Comparison of ENCODE assay signal across 8 mouse cellular contexts in the genomic region with DNA sequence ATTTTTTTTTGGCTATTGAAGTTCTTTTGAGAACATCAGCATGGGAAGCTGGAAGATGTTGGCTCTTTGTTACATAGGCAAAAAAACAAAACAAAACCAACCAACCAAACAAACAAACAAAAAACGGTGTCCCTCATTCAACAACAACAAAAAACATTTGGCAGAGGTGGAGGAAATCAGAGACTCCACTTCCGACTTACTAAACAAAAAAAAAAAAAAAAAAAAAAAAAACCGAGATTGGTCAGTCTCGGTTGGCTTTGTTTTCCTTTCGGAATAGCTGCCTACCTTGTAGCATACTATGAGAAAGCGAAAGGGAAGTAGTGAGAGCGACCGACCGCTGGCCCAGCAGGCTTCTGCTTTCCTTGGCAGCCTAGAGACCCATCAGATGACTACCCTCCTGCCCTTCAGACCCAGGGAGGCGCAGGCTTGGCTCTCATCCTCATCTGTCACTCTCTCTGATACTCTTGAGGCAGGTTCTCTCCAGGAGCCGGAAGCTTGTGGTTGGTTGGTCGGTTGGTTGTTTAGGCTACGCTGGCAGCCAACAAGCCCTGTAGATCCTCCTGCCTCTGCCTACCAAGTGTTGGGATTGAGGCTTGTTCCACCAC. TPM values are rescaled to one million over a fixed set of nuclear protein-coding genes. Genes with fewer than 3 reads are reported as not detected.
A peak's percentile ranks its signal among the peaks of the same experiment; 100 is the strongest.
DNase-seq lines count a peak whose midpoint lies in the region; ATAC-seq lines count a peak whose summit lies in the region.

No protein-coding gene starts in this region.

- ATAC-seq in embryonic facial prominence, embryonic 14.5 days (ENCODE audit: low read depth): no peak
- no peak for ATAC-seq in hindbrain, embryonic 14.5 days (ENCODE audit: low FRiP score)
- ATAC-seq in liver, embryonic 12.5 days: no peak
- no peak for ATAC-seq in neural tube, embryonic 13.5 days (ENCODE audit: low read depth)
- no peak for ATAC-seq in frontal cortex, adult (ENCODE audit: low TSS enrichment)

- no peak overlapping the region for H3K27ac ChIP-seq in embryonic facial prominence, embryonic 14.5 days (replicated peaks; ENCODE audit: low read depth, low read length)
- H3K27ac ChIP-seq in hindbrain, embryonic 14.5 days: no peak overlapping the region; the same call in 1 of the 2 replicates
- peak overlapping the region; percentile 89 for H3K27ac ChIP-seq in liver, embryonic 12.5 days
- H3K27ac ChIP-seq in neural tube, embryonic 13.5 days (replicated peaks): no peak overlapping the region

- peak overlapping the region; percentile 80 for H3K4me2 ChIP-seq in embryonic facial prominence, embryonic 14.5 days (ENCODE audit: low read depth, low read length)
- H3K4me2 ChIP-seq in hindbrain, embryonic 14.5 days (replicated peaks): peak overlapping the region; percentile 69
- H3K4me2 ChIP-seq in liver, embryonic 12.5 days: peak overlapping the region; percentile 99
- peak overlapping the region; percentile 66 for H3K4me2 ChIP-seq in neural tube, embryonic 13.5 days

- H3K9me3 ChIP-seq in embryonic facial prominence, embryonic 14.5 days (ENCODE audit: control insufficient read depth, low read length): no peaks in the 10 kb centered on the region
- H3K9me3 ChIP-seq in hindbrain, embryonic 14.5 days (ENCODE audit: control insufficient read depth, low read length): no peaks in the 10 kb centered on the region
- no peaks in the 10 kb centered on the region for H3K9me3 ChIP-seq in liver, embryonic 12.5 days (replicated peaks)
- H3K9me3 ChIP-seq in neural tube, embryonic 13.5 days: no peaks in the 10 kb centered on the region

- peak; percentile 49 to 50 for DNase-seq in spleen, adult 18-20 months
- DNase-seq in spleen, postnatal 14 days (ENCODE audit: low spot score in 2 of 2): no peak
- no peak for DNase-seq in embryonic facial prominence, embryonic 14.5 days (ENCODE audit: low spot score)
- DNase-seq in hindbrain, embryonic 14.5 days (ENCODE audit: low spot score): no peak
- no peak for DNase-seq in gastrocnemius, postnatal 14 days

- intact Hi-C loops in gastrocnemius, postnatal 14 days (cut with DNase I; ENCODE audit: low total_unique reads): no loop called here

- H3K9ac ChIP-seq in embryonic facial prominence, embryonic 14.5 days (ENCODE audit: low read depth, low read length): peak overlapping the region; percentile 79
- peak overlapping the region; percentile 89 for H3K9ac ChIP-seq in hindbrain, embryonic 14.5 days
- peak overlapping the region; percentile 88 for H3K9ac ChIP-seq in liver, embryonic 12.5 days
- H3K9ac ChIP-seq in neural tube, embryonic 13.5 days: peak overlapping the region; percentile 89

- peaks cover 18% of the 10 kb centered on the region for H3K4me1 ChIP-seq in embryonic facial prominence, embryonic 14.5 days (ENCODE audit: control insufficient read depth, insufficient read depth, low read length)
- peaks cover 30% of the 10 kb centered on the region for H3K4me1 ChIP-seq in hindbrain, embryonic 14.5 days (replicated peaks; ENCODE audit: control insufficient read depth, insufficient read depth, low read length)
- peaks cover 86% of the 10 kb centered on the region for H3K4me1 ChIP-seq in liver, embryonic 12.5 days
- peaks cover 43% of the 10 kb centered on the region for H3K4me1 ChIP-seq in neural tube, embryonic 13.5 days (replicated peaks)

- H3K27me3 ChIP-seq in embryonic facial prominence, embryonic 14.5 days (replicated peaks; ENCODE audit: control insufficient read depth, insufficient read depth, low read length): peaks cover 15% of the 10 kb centered on the region
- H3K27me3 ChIP-seq in hindbrain, embryonic 14.5 days (ENCODE audit: control insufficient read depth, insufficient read depth, low read length): peaks cover 14% of the 10 kb centered on the region
- peaks cover 12% of the 10 kb centered on the region for H3K27me3 ChIP-seq in liver, embryonic 12.5 days (replicated peaks)
- peaks cover 11% of the 10 kb centered on the region for H3K27me3 ChIP-seq in neural tube, embryonic 13.5 days

- H3K4me3 ChIP-seq in embryonic facial prominence, embryonic 14.5 days (ENCODE audit: low read depth, low read length): peak overlapping the region; percentile 70
- peak overlapping the region; percentile 73 for H3K4me3 ChIP-seq in hindbrain, embryonic 14.5 days (replicated peaks; ENCODE audit: low read length)
- H3K4me3 ChIP-seq in liver, embryonic 12.5 days: peak overlapping the region; percentile 79
- peak overlapping the region; percentile 69 for H3K4me3 ChIP-seq in neural tube, embryonic 13.5 days

- H3K36me3 ChIP-seq in embryonic facial prominence, embryonic 14.5 days (ENCODE audit: control insufficient read depth, insufficient read depth, low read length): no peaks in the 10 kb centered on the region
- peaks cover 13% of the 10 kb centered on the region; the same call in 1 of the 2 replicates for H3K36me3 ChIP-seq in hindbrain, embryonic 14.5 days (replicated peaks; ENCODE audit: control insufficient read depth, insufficient read depth)
- peaks cover 19% of the 10 kb centered on the region for H3K36me3 ChIP-seq in liver, embryonic 12.5 days
- no peaks in the 10 kb centered on the region for H3K36me3 ChIP-seq in neural tube, embryonic 13.5 days

- 83% methylated on average over 13 of the region's 13 CpGs for WGBS in embryonic facial prominence, embryonic 14.5 days
- WGBS in hindbrain, embryonic 14.5 days: 78% methylated on average over 13 of the region's 13 CpGs
- 19% methylated on average over 13 of the region's 13 CpGs for WGBS in liver, embryonic 12.5 days (ENCODE audit: insufficient replicate concordance)
- WGBS in neural tube, embryonic 13.5 days: 81% methylated on average over 13 of the region's 13 CpGs

RNA-seq across cellular contexts. Expression of a gene that starts 1.3 kb away (rescaled TPM):
- polyA plus RNA-seq in embryonic facial prominence, embryonic 14.5 days (2014; fragmentation: Nextera tagmentation; extraction: Ambion mirVana): 104 and 107 TPM in 2 replicates
- 84.6 and 97.6 TPM in 2 replicates for polyA plus RNA-seq in hindbrain, embryonic 14.5 days (2014; fragmentation: Nextera tagmentation; extraction: Ambion mirVana)
- 103 and 105 TPM in 2 replicates for polyA plus RNA-seq in liver, embryonic 12.5 days (2016; fragmentation: Nextera tagmentation; extraction: Ambion mirVana)
- 105 and 118 TPM in 2 replicates for polyA plus RNA-seq in neural tube, embryonic 13.5 days (2015; fragmentation: Nextera tagmentation; extraction: Ambion mirVana)
- 10 to 100 TPM; 46.4 to 52.6 TPM for total RNA-seq in gastrocnemius, postnatal 14 days (2021)

RNA-seq across cellular contexts. Expression of a gene that starts 3.6 kb away (rescaled TPM):
- polyA plus RNA-seq in embryonic facial prominence, embryonic 14.5 days (2014; fragmentation: Nextera tagmentation; extraction: Ambion mirVana): 2.0 and 3.6 TPM in 2 replicates
- 2.2 and 4.0 TPM in 2 replicates for polyA plus RNA-seq in hindbrain, embryonic 14.5 days (2014; fragmentation: Nextera tagmentation; extraction: Ambion mirVana)
- 4.7 and 4.9 TPM in 2 replicates for polyA plus RNA-seq in liver, embryonic 12.5 days (2016; fragmentation: Nextera tagmentation; extraction: Ambion mirVana)
- polyA plus RNA-seq in neural tube, embryonic 13.5 days (2015; fragmentation: Nextera tagmentation; extraction: Ambion mirVana): 1.8 and 2.2 TPM in 2 replicates
- total RNA-seq in gastrocnemius, postnatal 14 days (2021): 1 to 10 TPM; 2.5 to 4.1 TPM

RNA-seq across cellular contexts. Expression of a gene that starts 33.3 kb away (rescaled TPM):
- 21.2 and 30.4 TPM in 2 replicates for polyA plus RNA-seq in embryonic facial prominence, embryonic 14.5 days (2014; fragmentation: Nextera tagmentation; extraction: Ambion mirVana)
- 16.4 and 16.8 TPM in 2 replicates for polyA plus RNA-seq in hindbrain, embryonic 14.5 days (2014; fragmentation: Nextera tagmentation; extraction: Ambion mirVana)
- 5.3 and 6.7 TPM in 2 replicates for polyA plus RNA-seq in liver, embryonic 12.5 days (2016; fragmentation: Nextera tagmentation; extraction: Ambion mirVana)
- polyA plus RNA-seq in neural tube, embryonic 13.5 days (2015; fragmentation: Nextera tagmentation; extraction: Ambion mirVana): 38.0 and 39.3 TPM in 2 replicates
- total RNA-seq in gastrocnemius, postnatal 14 days (2021): 1 to 10 TPM; 1.2 to 2.5 TPM

Comparison
In these comparisons a context has a peak if more than half of its experiments do, and no peak if none do; other contexts are left out.
1. DNase-seq: peak in spleen, adult 18-20 months (2 of 2); none in spleen, postnatal 14 days (0 of 2), embryonic facial prominence, embryonic 14.5 days (single experiment), hindbrain, embryonic 14.5 days (single experiment) and gastrocnemius, postnatal 14 days (single experiment).
2. Peak in every context shown above with its lines, with median percentiles within 50 percentile points of each other: H3K4me2 ChIP-seq, H3K4me3 ChIP-seq and H3K9ac ChIP-seq.